Mouse (Mus musculus): ENCODE data around the gene Cul5. TPM values are rescaled to one million over a fixed set of nuclear protein-coding genes. Genes with fewer than 3 reads are reported as not detected.

Gene Cul5
- polyA plus RNA-seq, 1 experiment: 20.7 TPM

DNA sequence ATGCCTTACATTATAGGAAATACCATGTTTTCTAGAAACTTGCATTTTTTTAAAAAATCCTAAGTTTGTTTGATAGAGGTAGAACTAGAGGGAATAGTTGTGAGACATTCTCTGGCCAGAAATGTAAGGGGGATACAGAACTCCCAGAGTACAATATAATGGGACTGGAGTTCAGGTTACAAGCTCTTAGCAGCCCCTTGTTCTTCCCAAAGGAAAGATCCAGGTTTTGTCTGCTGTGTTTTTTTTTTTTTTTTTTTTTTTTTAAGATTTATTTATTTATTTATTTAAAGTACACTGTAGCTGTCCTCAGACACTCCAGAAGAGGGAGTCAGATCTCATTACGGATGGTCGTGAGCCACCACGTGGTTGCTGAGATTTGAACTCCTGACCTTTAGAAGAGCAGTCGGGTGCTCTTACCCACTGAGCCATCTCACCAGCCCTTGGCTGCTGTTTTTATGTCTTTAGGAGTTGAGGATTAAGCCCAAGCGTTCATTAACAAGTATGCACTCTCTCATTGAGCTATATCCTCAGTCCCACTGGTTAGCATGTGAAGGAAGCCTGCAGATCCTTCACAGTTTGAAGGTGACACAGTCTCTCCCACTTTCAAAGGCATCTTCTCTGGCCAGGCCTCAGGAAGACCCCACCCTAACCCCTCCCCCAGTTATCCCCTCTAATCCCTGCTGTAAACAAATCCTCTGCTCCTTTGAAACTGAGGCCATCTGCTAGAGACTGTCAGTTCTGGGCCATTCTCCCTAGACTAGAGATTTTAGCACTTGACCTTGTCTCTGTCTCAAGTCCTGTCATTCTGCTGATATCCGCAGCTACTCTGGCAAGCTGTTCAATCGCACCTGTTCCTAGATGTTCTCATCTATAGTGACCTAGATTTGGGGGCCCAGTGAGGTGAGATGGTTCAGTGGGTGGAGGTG is 22.2 kb upstream of the Cul5 start:
- no peaks in the 10 kb centered on the region for H3K27me3 ChIP-seq (ENCODE audit: control insufficient read depth, insufficient read depth, low read length)
- DNase-seq: no peak
- TF ChIP-seq CTCF (IDR thresholded peaks at IDR 0.05; ENCODE audit: borderline replicate concordance, insufficient read depth, low read depth, low read length) (no peak), POLR2A (IDR thresholded peaks at IDR 0.05; ENCODE audit: borderline replicate concordance, insufficient read depth, low read length) (no peak)
- H3K4me3 ChIP-seq (replicated peaks; ENCODE audit: insufficient read depth, low read depth, low read length): no peak overlapping the region
- H3K27ac ChIP-seq (ENCODE audit: insufficient read depth, low read length): no peak overlapping the region
- H3K4me1 ChIP-seq (ENCODE audit: control insufficient read depth, insufficient read depth, low read length): no peaks in the 10 kb centered on the region
- WGBS: 56% methylated on average over 7 of the region's 7 CpGs

DNA sequence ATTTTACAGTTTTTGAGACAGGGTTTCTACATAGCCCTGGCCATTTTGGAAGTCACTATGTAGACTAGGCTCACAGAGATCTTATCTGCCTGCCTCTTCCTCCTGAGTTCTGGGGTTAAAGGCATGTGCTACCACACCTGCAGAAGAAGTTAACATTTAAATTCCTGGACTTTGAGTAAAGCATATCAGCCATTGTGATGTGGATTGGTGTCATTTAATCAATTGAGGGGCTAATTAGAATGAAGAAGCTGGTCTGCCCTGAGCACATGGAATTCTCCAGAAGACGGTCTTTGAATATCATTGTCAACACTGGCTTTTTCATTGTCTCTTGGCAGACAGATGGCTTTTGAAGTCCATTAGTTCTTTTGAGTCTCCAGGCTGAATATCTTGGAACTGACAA is 11.0 kb upstream of the Cul5 start:
- DNase-seq: no peak
- no peak overlapping the region for H3K27ac ChIP-seq (ENCODE audit: insufficient read depth, low read length)
- no peak overlapping the region for H3K4me3 ChIP-seq (replicated peaks; ENCODE audit: insufficient read depth, low read depth, low read length)
- TF ChIP-seq POLR2A (IDR thresholded peaks at IDR 0.05; ENCODE audit: borderline replicate concordance, insufficient read depth, low read length): no peak
- no peak for TF ChIP-seq CTCF (IDR thresholded peaks at IDR 0.05; ENCODE audit: borderline replicate concordance, insufficient read depth, low read depth, low read length)
- WGBS: 75% methylated on average over 1 of the region's 1 CpGs
- H3K27me3 ChIP-seq (ENCODE audit: control insufficient read depth, insufficient read depth, low read length): no peaks in the 10 kb centered on the region
- no peaks in the 10 kb centered on the region for H3K4me1 ChIP-seq (ENCODE audit: control insufficient read depth, insufficient read depth, low read length)

DNA sequence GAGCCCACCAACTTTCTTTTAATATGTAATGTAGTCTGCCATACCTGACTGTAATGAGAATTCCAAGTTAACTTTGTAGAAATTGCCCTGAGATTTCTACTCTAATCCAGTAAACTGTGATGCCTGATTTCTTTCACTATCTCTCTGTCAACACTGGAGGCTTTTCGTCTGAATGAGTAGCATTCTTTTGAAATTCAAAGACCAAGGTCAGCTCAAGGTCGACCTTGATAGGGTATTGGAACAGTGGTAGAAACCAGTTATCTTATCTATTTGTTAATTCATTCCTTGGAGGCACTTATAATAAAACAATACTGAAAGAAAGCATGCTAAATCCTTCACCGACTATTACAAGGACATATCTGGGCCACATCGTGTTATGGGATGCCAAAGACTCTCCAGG is 7.1 kb upstream of the Cul5 start:
- TF ChIP-seq POLR2A (IDR thresholded peaks at IDR 0.05; ENCODE audit: borderline replicate concordance, insufficient read depth, low read length): no peak

DNA sequence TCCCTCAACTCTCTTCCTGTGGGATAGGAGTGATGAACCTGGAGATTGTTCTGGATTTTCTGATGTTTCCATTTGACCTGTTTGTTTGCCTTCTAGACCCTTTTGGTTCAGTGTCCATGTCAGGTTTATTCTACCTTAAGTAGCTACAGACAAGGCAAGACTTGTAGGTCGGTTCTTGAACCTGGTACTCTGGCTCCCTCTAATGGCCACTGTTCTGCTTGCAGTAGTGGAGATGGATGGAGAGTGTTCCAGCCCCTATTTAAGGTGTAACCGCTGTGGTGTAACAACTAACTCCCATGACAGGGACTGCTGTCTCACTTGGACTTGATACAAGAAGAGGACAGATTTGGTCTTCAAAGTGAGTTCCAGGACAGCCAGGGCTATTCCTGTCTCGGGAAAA is 3.8 kb upstream of the Cul5 start:
- no peak overlapping the region for H3K4me3 ChIP-seq (replicated peaks; ENCODE audit: insufficient read depth, low read depth, low read length)
- H3K27ac ChIP-seq (ENCODE audit: insufficient read depth, low read length): no peak overlapping the region
- TF ChIP-seq CTCF (IDR thresholded peaks at IDR 0.05; ENCODE audit: borderline replicate concordance, insufficient read depth, low read depth, low read length): peak; percentile 80
- no peak for TF ChIP-seq POLR2A (IDR thresholded peaks at IDR 0.05; ENCODE audit: borderline replicate concordance, insufficient read depth, low read length)
- H3K4me1 ChIP-seq (ENCODE audit: control insufficient read depth, insufficient read depth, low read length): no peaks in the 10 kb centered on the region
- peak; percentile 69 to 79 for DNase-seq
- no peaks in the 10 kb centered on the region for H3K27me3 ChIP-seq (ENCODE audit: control insufficient read depth, insufficient read depth, low read length)
- WGBS: 7% methylated on average over 3 of the region's 3 CpGs

More for the DNA sequence above, 7.1 kb upstream of the Cul5 start:
- WGBS: 54% methylated on average over 4 of the region's 4 CpGs
- no peak overlapping the region for H3K27ac ChIP-seq (ENCODE audit: insufficient read depth, low read length)
- H3K4me3 ChIP-seq (replicated peaks; ENCODE audit: insufficient read depth, low read depth, low read length): no peak overlapping the region
- no peaks in the 10 kb centered on the region for H3K27me3 ChIP-seq (ENCODE audit: control insufficient read depth, insufficient read depth, low read length)
- no peaks in the 10 kb centered on the region for H3K4me1 ChIP-seq (ENCODE audit: control insufficient read depth, insufficient read depth, low read length)
- DNase-seq: no peak

DNA sequence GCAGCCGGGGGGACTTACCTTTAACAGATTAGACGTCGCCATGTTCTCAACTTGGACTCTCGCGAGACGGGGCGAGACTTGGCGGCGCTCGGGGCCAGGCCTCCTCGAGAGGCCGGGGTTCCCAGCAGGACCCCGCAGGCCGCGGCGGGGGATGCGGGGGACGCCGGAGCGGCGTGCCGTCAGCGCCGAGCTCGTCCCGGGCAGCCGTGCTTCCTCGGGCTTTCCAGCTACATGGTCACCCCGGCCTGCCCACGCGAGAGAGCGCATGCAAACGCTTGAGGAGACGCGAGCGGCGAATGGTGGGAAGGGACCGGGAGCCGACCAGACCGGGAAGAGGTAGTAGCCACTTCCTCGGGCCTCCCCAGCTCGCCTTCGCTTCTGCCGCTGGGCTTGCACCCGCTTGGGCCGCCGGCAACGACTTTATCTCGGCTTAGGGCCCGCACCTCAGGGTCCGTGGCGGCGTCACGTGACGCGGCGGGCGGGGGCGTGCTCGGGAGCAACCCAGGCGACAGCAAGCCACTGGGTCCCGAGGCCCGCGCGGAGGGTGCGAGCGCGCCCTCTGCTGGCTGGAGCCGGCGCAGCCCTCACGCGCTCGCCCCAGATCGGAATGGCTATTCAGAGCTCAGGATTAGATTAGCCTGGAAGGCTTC is 2.7 kb downstream of the Cul5 start:
- peak overlapping the region; percentile 97 for H3K27ac ChIP-seq (ENCODE audit: insufficient read depth, low read length)
- WGBS: under 1% methylated on average over 74 of the region's 74 CpGs
- peak overlapping the region; percentile 71 for H3K4me3 ChIP-seq (replicated peaks; ENCODE audit: insufficient read depth, low read depth, low read length)
- H3K27me3 ChIP-seq (ENCODE audit: control insufficient read depth, insufficient read depth, low read length): no peaks in the 10 kb centered on the region
- peak; percentile 93 for DNase-seq
- TF ChIP-seq CTCF (IDR thresholded peaks at IDR 0.05; ENCODE audit: borderline replicate concordance, insufficient read depth, low read depth, low read length) (peak; percentile 78), POLR2A (IDR thresholded peaks at IDR 0.05; ENCODE audit: borderline replicate concordance, insufficient read depth, low read length) (peak; percentile 77)
- H3K4me1 ChIP-seq (ENCODE audit: control insufficient read depth, insufficient read depth, low read length): no peaks in the 10 kb centered on the region; the same call in 1 of the 2 replicates

DNA sequence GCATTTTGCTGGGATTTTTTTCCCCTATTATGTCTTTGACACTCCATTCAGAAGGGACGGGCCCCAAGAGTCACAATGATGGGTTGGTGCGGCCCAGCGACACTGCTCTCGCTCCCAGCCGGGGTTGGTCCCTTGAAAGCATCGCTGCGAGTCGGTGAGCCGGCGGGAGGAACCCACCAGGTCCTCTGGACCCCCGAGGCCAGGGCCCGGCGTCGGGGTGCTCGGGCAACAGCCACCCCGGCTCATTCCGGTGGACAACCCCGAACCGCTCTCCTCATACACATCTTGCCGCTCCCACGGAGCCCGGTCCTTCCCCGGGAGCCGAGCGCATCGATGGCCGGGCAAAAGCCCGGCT is 3.2 kb downstream of the Cul5 start:
- no peak for TF ChIP-seq POLR2A (IDR thresholded peaks at IDR 0.05; ENCODE audit: borderline replicate concordance, insufficient read depth, low read length)
- TF ChIP-seq CTCF (IDR thresholded peaks at IDR 0.05; ENCODE audit: borderline replicate concordance, insufficient read depth, low read depth, low read length): no peak
- H3K27ac ChIP-seq (ENCODE audit: insufficient read depth, low read length): peak overlapping the region; percentile 97
- H3K4me1 ChIP-seq (ENCODE audit: control insufficient read depth, insufficient read depth, low read length): no peaks in the 10 kb centered on the region; the same call in 1 of the 2 replicates
- no peaks in the 10 kb centered on the region for H3K27me3 ChIP-seq (ENCODE audit: control insufficient read depth, insufficient read depth, low read length)
- WGBS: under 1% methylated on average over 28 of the region's 28 CpGs
- DNase-seq: no peak
- H3K4me3 ChIP-seq (replicated peaks; ENCODE audit: insufficient read depth, low read depth, low read length): peak overlapping the region; percentile 71

DNA sequence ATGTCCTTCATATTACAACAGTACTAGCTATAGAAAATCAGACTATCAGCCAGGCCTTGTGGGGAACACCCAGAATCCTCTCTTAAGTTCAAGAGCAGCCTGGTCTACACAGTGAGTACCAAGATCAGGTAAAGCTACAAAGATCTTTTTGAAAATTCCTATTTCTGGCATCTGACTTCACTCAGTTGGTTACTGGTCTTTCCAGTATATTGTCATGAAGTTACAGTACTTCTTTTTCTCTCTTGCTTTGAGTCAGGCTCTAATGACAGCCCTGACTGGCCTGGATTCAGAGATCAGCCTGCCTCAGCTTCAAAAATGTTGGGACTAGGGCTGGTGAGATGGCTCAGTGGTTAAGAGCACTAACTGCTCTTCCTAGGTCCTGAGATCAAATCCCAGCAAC is 4.4 kb downstream of the Cul5 start:
- Histone ChIP-seq H3K4me3 (replicated peaks; ENCODE audit: insufficient read depth, low read depth, low read length) (no peak overlapping the region), H3K27ac (ENCODE audit: insufficient read depth, low read length) (no peak overlapping the region), H3K4me1 (ENCODE audit: control insufficient read depth, insufficient read depth, low read length) (no peaks in the 10 kb centered on the region; the same call in 1 of the 2 replicates), H3K27me3 (ENCODE audit: control insufficient read depth, insufficient read depth, low read length) (no peaks in the 10 kb centered on the region)
- TF ChIP-seq CTCF (IDR thresholded peaks at IDR 0.05; ENCODE audit: borderline replicate concordance, insufficient read depth, low read depth, low read length) (no peak), POLR2A (IDR thresholded peaks at IDR 0.05; ENCODE audit: borderline replicate concordance, insufficient read depth, low read length) (no peak)
- DNase-seq: no peak

DNA sequence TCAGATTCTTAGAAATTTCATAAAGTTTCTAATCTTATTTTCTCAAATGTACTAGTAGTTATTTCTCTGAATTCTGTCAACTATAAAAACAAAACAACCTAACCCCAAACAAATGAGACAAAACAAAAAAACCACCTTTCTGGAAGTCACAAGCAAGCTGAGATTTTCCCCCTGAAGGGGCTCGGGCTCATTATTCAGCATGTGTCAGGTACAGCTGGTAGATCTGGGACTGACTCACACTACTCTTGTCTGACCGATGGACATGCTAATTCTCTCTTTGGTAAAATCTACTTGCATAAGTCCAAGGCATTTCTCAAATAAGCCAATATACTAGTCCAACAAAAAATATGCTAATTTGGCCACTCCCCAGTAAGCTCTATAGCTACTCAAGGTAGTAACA is 5.0 kb downstream of the Cul5 start:
- no peak overlapping the region for H3K4me3 ChIP-seq (replicated peaks; ENCODE audit: insufficient read depth, low read depth, low read length)
- H3K4me1 ChIP-seq (ENCODE audit: control insufficient read depth, insufficient read depth, low read length): no peaks in the 10 kb centered on the region; the same call in 1 of the 2 replicates
- WGBS: 51% methylated on average over 2 of the region's 2 CpGs
- H3K27me3 ChIP-seq (ENCODE audit: control insufficient read depth, insufficient read depth, low read length): no peaks in the 10 kb centered on the region
- no peak for TF ChIP-seq CTCF (IDR thresholded peaks at IDR 0.05; ENCODE audit: borderline replicate concordance, insufficient read depth, low read depth, low read length)
- TF ChIP-seq POLR2A (IDR thresholded peaks at IDR 0.05; ENCODE audit: borderline replicate concordance, insufficient read depth, low read length): no peak
- DNase-seq: no peak
- H3K27ac ChIP-seq (ENCODE audit: insufficient read depth, low read length): no peak overlapping the region
